Mouse (Mus musculus) right cerebral cortex, postnatal 10 days (tissue): ENCODE results near the gene Gpr84.

Source experiments
- DNase-seq, 2 experiments: peaks; one replicate each; pipeline ENCODE4 v3.0.0; 2021; ENCODE audit warnings: low spot score in 2 of 2

The Gpr84 gene

GRCm38 (mm10) chr15:103289600-103289999 lies 20.8 kb downstream of the Gpr84 start:
- DNase-seq = no peak

GRCm38 (mm10) chr15:103285778-103286417 lies 24.5 kb downstream of the Gpr84 start:
- DNase-seq = peak; percentile 80 to 83

- DNase-seq = peak; percentile 24 to 38
Observed at GRCm38 (mm10) chr15:103284647-103285046, 25.8 kb downstream of the Gpr84 start.

GRCm38 (mm10) chr15:103284066-103284465 lies 26.3 kb downstream of the Gpr84 start:
- DNase-seq = peak; percentile 37 to 49

GRCm38 (mm10) chr15:103281465-103282205 lies 28.8 kb downstream of the Gpr84 start:
- no peak for DNase-seq

- no peak for DNase-seq
Observed at GRCm38 (mm10) chr15:103280817-103281464, 29.5 kb downstream of the Gpr84 start.

- no peak for DNase-seq
Observed at GRCm38 (mm10) chr15:103279750-103280149, 30.7 kb downstream of the Gpr84 start.

GRCm38 (mm10) chr15:103277949-103278348 lies 32.5 kb downstream of the Gpr84 start:
- no peak for DNase-seq

- DNase-seq = peak in 1 of 2 experiments; percentile 22
Observed at GRCm38 (mm10) chr15:103275943-103276342, 34.5 kb downstream of the Gpr84 start.

- DNase-seq = peak; percentile 98 to 100
Observed at GRCm38 (mm10) chr15:103272419-103273279, 37.8 kb downstream of the Gpr84 start, which contains the start of gene Copz1. Copz1 (plus strand) TSS chr15:103272714.

- no peak for DNase-seq
Observed at GRCm38 (mm10) chr15:103268903-103269302, 41.5 kb downstream of the Gpr84 start.

GRCm38 (mm10) chr15:103264794-103265193 lies 45.6 kb downstream of the Gpr84 start:
- DNase-seq = no peak

GRCm38 (mm10) chr15:103259989-103260388 lies 50.4 kb downstream of the Gpr84 start:
- no peak for DNase-seq

- no peak for DNase-seq
Observed at GRCm38 (mm10) chr15:103259162-103259561, 51.2 kb downstream of the Gpr84 start.
